Mouse (Mus musculus): ENCODE results near the gene Ucp2. TPM values are rescaled to one million over a fixed set of nuclear protein-coding genes. Genes with fewer than 3 reads are reported as not detected.

Gene Ucp2
- polyA plus RNA-seq, 1 experiment from 2014 or later = 98.4 TPM

DNA sequence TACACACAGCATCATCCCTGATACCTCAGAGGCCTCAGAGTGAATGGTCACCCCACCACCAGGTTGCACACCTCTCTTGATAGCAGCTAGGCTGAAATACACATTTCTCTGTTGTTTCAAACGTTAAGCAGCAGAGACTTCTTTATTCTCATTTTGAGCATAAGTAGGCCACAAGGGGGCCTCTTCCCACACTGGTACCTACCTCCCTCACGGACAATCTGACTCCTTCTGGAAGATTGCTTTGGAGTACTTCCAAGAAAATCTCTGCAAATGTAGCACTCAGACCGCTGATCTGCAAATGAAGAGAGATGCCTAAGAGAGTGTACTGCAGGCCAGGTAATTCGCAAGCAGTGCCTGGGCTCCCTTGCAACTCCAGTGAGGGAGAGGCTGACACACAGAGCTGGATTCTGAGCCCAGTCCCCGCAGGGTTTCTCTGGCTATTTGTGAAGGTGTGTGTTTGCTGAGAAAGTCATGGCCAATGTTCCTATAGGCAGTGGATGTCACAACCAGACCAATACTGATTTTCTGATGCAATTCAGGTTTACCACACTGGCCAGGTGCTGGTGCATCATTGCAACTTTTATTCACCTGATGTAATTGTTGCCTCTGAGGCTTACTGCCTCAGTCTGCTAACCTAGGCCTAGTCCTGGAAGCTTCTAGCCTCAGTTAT, 57.3 kb downstream of the Ucp2 start:
- no peak overlapping the region for H3K9ac ChIP-seq (replicated peaks; ENCODE audit: low read length)
- no peaks in the 10 kb centered on the region for H3K4me1 ChIP-seq (ENCODE audit: control insufficient read depth, insufficient read depth, low read length)
- ATAC-seq (replicated peaks; ENCODE audit: insufficient number of reproducible peaks, low FRiP score, low TSS enrichment, low read depth) = no peak
- H3K4me3 ChIP-seq (ENCODE audit: low read depth, low read length) = no peak overlapping the region
- 64% methylated on average over 5 of the region's 5 CpGs for WGBS
- no peaks in the 10 kb centered on the region for H3K36me3 ChIP-seq (replicated peaks; ENCODE audit: control insufficient read depth, insufficient read depth, low read depth, low read length)
- no peak overlapping the region for H3K4me2 ChIP-seq (ENCODE audit: low read depth, low read length)
- H3K9me3 ChIP-seq (replicated peaks; ENCODE audit: control insufficient read depth, low read length) = no peaks in the 10 kb centered on the region
- no peaks in the 10 kb centered on the region for H3K27me3 ChIP-seq (ENCODE audit: control insufficient read depth, insufficient read depth, low read length)
- DNase-seq (ENCODE audit: low spot score) = no peak
- H3K27ac ChIP-seq (replicated peaks; ENCODE audit: low read depth, low read length) = no peak overlapping the region

Other genes with a start within 250 kb of the Ucp2 start
- 10.2 and 11.4 TPM in 2 replicates for gene P4ha3, start 207.8 kb upstream of the Ucp2 start, polyA plus RNA-seq (2014; fragmentation: Nextera tagmentation; extraction: Ambion mirVana)
- gene C2cd3, start 121.1 kb upstream of the Ucp2 start, polyA plus RNA-seq (2014; fragmentation: Nextera tagmentation; extraction: Ambion mirVana) = 32.4 and 32.8 TPM in 2 replicates
- 68.9 and 69.9 TPM in 2 replicates for gene Ppme1, start 121.0 kb upstream of the Ucp2 start, polyA plus RNA-seq (2014; fragmentation: Nextera tagmentation; extraction: Ambion mirVana)
- gene Ucp3, start 20.3 kb upstream of the Ucp2 start, polyA plus RNA-seq (2014; fragmentation: Nextera tagmentation; extraction: Ambion mirVana) = not detected in 2 replicates
- gene Dnajb13, start 21.6 kb downstream of the Ucp2 start, polyA plus RNA-seq (2014; fragmentation: Nextera tagmentation; extraction: Ambion mirVana) = 0.07 and 0.60 TPM in 2 replicates
- gene Coa4, start 43.7 kb downstream of the Ucp2 start, polyA plus RNA-seq (2014; fragmentation: Nextera tagmentation; extraction: Ambion mirVana) = 15.5 and 19.5 TPM in 2 replicates
- 156 and 171 TPM in 2 replicates for gene Rab6a, start 114.1 kb downstream of the Ucp2 start, polyA plus RNA-seq (2014; fragmentation: Nextera tagmentation; extraction: Ambion mirVana)
- 66.7 and 67.1 TPM in 2 replicates for gene Mrpl48, start 115.0 kb downstream of the Ucp2 start, polyA plus RNA-seq (2014; fragmentation: Nextera tagmentation; extraction: Ambion mirVana)
- gene Plekhb1, start 169.1 kb downstream of the Ucp2 start, polyA plus RNA-seq (2014; fragmentation: Nextera tagmentation; extraction: Ambion mirVana) = 4.1 and 5.5 TPM in 2 replicates
- gene Fam168a, start 213.3 kb downstream of the Ucp2 start, polyA plus RNA-seq (2014; fragmentation: Nextera tagmentation; extraction: Ambion mirVana) = 30.7 and 32.6 TPM in 2 replicates

Measured in embryonic facial prominence, embryonic 11.5 days (tissue).